Mouse (Mus musculus) limb, embryonic 15.5 days (tissue): ENCODE results near the gene Tenm1. TPM values are rescaled to one million over a fixed set of nuclear protein-coding genes. Genes with fewer than 3 reads are reported as not detected.

ENCODE experiments used
- ATAC-seq: fragments of 200-750 bp; cut with Nextera tagmentation; 2 replicates; pipeline ENCODE4 v1.8.0; 2017; ENCODE audit warnings: low read depth, moderate TSS enrichment; ENCODE audit not compliant: insufficient number of reproducible peaks, low FRiP score, low TSS enrichment
- H3K27ac ChIP-seq: fragments of 300-500 bp; sonication (generic); 2 replicates; pipeline ENCODE4 v1.5.1; 2015; ENCODE audit warnings: moderate library complexity, mild to moderate bottlenecking, inconsistent platforms
- H3K27me3 ChIP-seq: fragments of 300-500 bp; sonication (generic); 2 replicates; pipeline ENCODE4 v1.6.1; 2015; ENCODE audit warnings: inconsistent platforms
- H3K36me3 ChIP-seq: fragments of 300-500 bp; sonication (generic); 2 replicates; pipeline ENCODE4 v1.6.1; 2015; ENCODE audit warnings: inconsistent platforms
- H3K4me1 ChIP-seq: fragments of 300-500 bp; sonication (generic); 2 replicates; pipeline ENCODE4 v1.6.1; 2015; ENCODE audit warnings: inconsistent platforms
- H3K4me2 ChIP-seq: fragments of 300-500 bp; sonication (generic); 2 replicates; pipeline ENCODE4 v1.6.1; 2015; ENCODE audit warnings: mild to moderate bottlenecking, inconsistent platforms
- H3K4me3 ChIP-seq: fragments of 300-500 bp; sonication (generic); 2 replicates; pipeline ENCODE4 v1.5.1; 2015; ENCODE audit warnings: mild to moderate bottlenecking, inconsistent platforms
- H3K9ac ChIP-seq: fragments of 300-500 bp; sonication (generic); 2 replicates; pipeline ENCODE4 v1.6.1; 2015; ENCODE audit warnings: inconsistent platforms
- H3K9me3 ChIP-seq: fragments of 300-500 bp; sonication (generic); 2 replicates; pipeline ENCODE4 v1.6.1; 2016; ENCODE audit warnings: inconsistent platforms
- WGBS: fragments of 180-500 bp; shearing (Covaris S2); methylation state at CpG from one replicate; pipeline ENCODE4 v1.1.7; 2015; 5-methylcytosine and 5-hydroxymethylcytosine counted together
- polyA plus RNA-seq: library from polyadenylated mRNA; unstranded; fragments of >200 nt; fragmentation: Nextera tagmentation; extraction: Ambion mirVana; gene quantifications from 2 replicates; pipeline ENCODE4 v1.2.1, GENCODE M21; 2015

The Tenm1 gene
- polyA plus RNA-seq, 1 experiment from 2014 or later = 6.1 TPM

DNA sequence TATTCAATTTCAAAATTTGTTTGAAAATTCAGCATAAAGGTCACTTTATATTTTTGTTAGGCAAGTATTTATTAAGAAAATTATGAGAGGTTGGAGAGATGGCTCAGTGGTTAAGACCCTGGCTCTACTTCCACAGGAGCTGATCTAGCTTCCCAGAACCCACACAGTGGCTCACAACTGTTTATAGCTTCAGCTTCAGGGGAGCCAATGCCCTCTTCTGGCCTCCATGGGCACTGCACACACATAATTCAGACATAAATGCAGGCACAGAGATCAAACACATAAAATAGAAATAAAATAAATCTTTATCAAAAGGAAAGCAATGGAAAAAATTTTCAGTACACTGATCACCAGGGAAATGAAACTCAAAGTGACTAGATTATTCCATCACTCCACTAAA is 916.4 kb downstream of the Tenm1 start:
- Histone ChIP-seq H3K27me3 (no peaks in the 10 kb centered on the region), H3K4me3 (no peak overlapping the region), H3K4me1 (no peaks in the 10 kb centered on the region), H3K4me2 (no peak overlapping the region), H3K9ac (no peak overlapping the region), H3K36me3 (no peaks in the 10 kb centered on the region), H3K27ac (no peak overlapping the region), H3K9me3 (no peaks in the 10 kb centered on the region)
- ATAC-seq = no peak

- no peaks in the 10 kb centered on the region for H3K27me3 ChIP-seq
- H3K9me3 ChIP-seq = no peaks in the 10 kb centered on the region
- WGBS = 81% methylated on average over 2 of the region's 2 CpGs
- H3K27ac ChIP-seq = no peak overlapping the region
- no peak overlapping the region for H3K4me3 ChIP-seq
- ATAC-seq = no peak
- H3K9ac ChIP-seq = no peak overlapping the region
- H3K36me3 ChIP-seq = no peaks in the 10 kb centered on the region
- no peaks in the 10 kb centered on the region for H3K4me1 ChIP-seq
- H3K4me2 ChIP-seq = no peak overlapping the region
These were observed 917.8 kb downstream of the Tenm1 start for GRCm38 (mm10) chrX:42511105-42511504.

GRCm38 (mm10) chrX:42502291-42503043 is 926.5 kb downstream of the Tenm1 start, which contains the start of gene Sh2d1a:
Gene Sh2d1a (plus strand): TSS chrX:42502453.
- no peak for ATAC-seq
- H3K4me1 ChIP-seq = no peaks in the 10 kb centered on the region
- WGBS = 79% methylated on average over 13 of the region's 13 CpGs

DNA sequence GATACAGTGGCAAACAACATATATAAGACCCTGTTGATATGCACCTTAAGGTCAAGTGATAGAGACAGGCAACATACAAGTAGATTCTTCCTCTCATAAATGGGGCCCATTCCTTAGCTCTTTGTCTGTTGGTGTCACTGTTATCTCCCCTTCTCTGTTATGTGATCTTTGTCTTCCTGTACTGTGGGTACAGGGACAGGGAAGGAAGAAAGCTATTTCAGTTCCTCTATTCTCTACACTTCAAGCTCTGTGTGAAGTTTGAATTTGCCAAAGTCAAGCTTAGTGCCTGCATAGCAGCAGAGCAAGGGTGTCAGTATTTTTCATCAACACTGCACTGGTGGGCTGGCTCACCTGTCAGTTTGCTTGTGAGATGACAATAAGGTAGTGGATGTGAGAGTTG is 928.4 kb downstream of the Tenm1 start:
- no peaks in the 10 kb centered on the region for H3K27me3 ChIP-seq
- H3K36me3 ChIP-seq = no peaks in the 10 kb centered on the region
- no peaks in the 10 kb centered on the region for H3K4me1 ChIP-seq
- no peak for ATAC-seq
- H3K4me2 ChIP-seq = no peak overlapping the region
- H3K27ac ChIP-seq = no peak overlapping the region
- H3K9me3 ChIP-seq = no peaks in the 10 kb centered on the region
- H3K4me3 ChIP-seq = no peak overlapping the region
- H3K9ac ChIP-seq = no peak overlapping the region

More at GRCm38 (mm10) chrX:42502291-42503043, 926.5 kb downstream of the Tenm1 start, which contains the start of gene Sh2d1a:
- H3K27ac ChIP-seq = no peak within 1 kb of the TSS
- H3K4me3 ChIP-seq = no peak within 1 kb of the TSS
- no peaks in the 10 kb centered on the region for H3K27me3 ChIP-seq
- no peaks in the 10 kb centered on the region for H3K36me3 ChIP-seq
- no peak within 1 kb of the TSS for H3K4me2 ChIP-seq
- H3K9me3 ChIP-seq = no peaks in the 10 kb centered on the region
- H3K9ac ChIP-seq = no peak within 1 kb of the TSS

DNA sequence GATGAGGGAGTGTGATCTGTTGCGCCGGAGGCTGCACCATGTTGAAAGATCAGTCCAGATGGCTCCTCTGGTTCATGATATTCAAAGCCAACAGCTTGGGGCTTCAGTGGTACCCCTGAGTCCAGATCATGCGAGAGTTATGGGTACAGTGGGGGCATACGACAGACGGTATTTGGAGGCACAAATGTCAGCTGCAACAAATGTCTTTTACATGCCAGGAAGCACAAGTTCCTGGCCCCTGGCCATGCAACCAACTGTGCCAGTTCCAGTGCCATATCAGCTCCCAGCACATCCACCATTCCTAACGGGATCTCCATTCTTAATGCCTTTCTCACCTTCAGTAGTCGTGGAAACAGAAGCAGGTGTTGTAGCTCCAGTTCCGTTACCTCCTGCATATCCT is 938.6 kb downstream of the Tenm1 start:
- Histone ChIP-seq H3K36me3 (no peaks in the 10 kb centered on the region), H3K27me3 (no peaks in the 10 kb centered on the region), H3K4me1 (no peaks in the 10 kb centered on the region), H3K4me2 (no peak overlapping the region), H3K9ac (no peak overlapping the region), H3K4me3 (no peak overlapping the region), H3K9me3 (no peaks in the 10 kb centered on the region), H3K27ac (no peak overlapping the region)
- WGBS = 92% methylated on average over 8 of the region's 8 CpGs
- ATAC-seq = no peak

- Histone ChIP-seq H3K9me3 (no peaks in the 10 kb centered on the region), H3K4me1 (no peaks in the 10 kb centered on the region), H3K36me3 (no peaks in the 10 kb centered on the region), H3K27ac (no peak within 1 kb of the TSS), H3K4me2 (no peak within 1 kb of the TSS), H3K4me3 (no peak within 1 kb of the TSS), H3K27me3 (no peaks in the 10 kb centered on the region), H3K9ac (no peak within 1 kb of the TSS)
- ATAC-seq = no peak
- WGBS = 91% methylated on average over 16 of the region's 16 CpGs
These were observed 939.5 kb downstream of the Tenm1 start, which contains the start of gene Tex13c2 for GRCm38 (mm10) chrX:42489446-42489845. Gene Tex13c2 (plus strand): TSS chrX:42489691.

Other genes starting within 250 kb of the Tenm1 start
- gene Tex13c1, start 162.0 kb upstream of the Tenm1 start, polyA plus RNA-seq = not detected in 2 replicates